Mouse (Mus musculus) kidney, postnatal 0 days (tissue): ENCODE measurements around the gene Pmp22. TPM values are rescaled to one million over a fixed set of nuclear protein-coding genes. Genes with fewer than 3 reads are reported as not detected.

Experiments used
- ATAC-seq: fragments of 200-750 bp; cut with Nextera tagmentation; replicated peaks from 2 replicates; pipeline ENCODE4 v1.8.0; 2017; ENCODE audit warnings: low read depth, moderate number of reproducible peaks, moderate TSS enrichment, moderate library complexity; ENCODE audit not compliant: low FRiP score
- DNase-seq: peaks from one replicate; pipeline ENCODE4 v3.0.0-alpha.2; 2016; ENCODE audit warnings: low spot score
- H3K27ac ChIP-seq: fragments of 300-500 bp; sonication (generic); 2 replicates; pipeline ENCODE4 v1.5.1; 2014; ENCODE audit warnings: mild to moderate bottlenecking
- H3K27me3 ChIP-seq: fragments of 300-500 bp; sonication (generic); 2 replicates; pipeline ENCODE4 v1.6.1; 2014; ENCODE audit warnings: low read length, mixed read lengths; ENCODE audit not compliant: insufficient read depth
- H3K36me3 ChIP-seq: fragments of 300-500 bp; sonication (generic); 2 replicates; pipeline ENCODE4 v1.6.1; 2014; ENCODE audit warnings: low read length, mixed read lengths; ENCODE audit not compliant: insufficient read depth
- H3K4me1 ChIP-seq: fragments of 300-500 bp; sonication (generic); replicated peaks from 2 replicates; pipeline ENCODE4 v1.6.1; 2014; ENCODE audit warnings: antibody characterized with exemption, low read length, mixed read lengths; ENCODE audit not compliant: insufficient read depth
- H3K4me2 ChIP-seq: fragments of 300-500 bp; sonication (generic); 2 replicates; pipeline ENCODE4 v1.6.1; 2014; ENCODE audit warnings: mild to moderate bottlenecking, low read length, moderate library complexity, mixed read lengths
- H3K4me3 ChIP-seq: fragments of 300-500 bp; sonication (generic); replicated peaks from 2 replicates; pipeline ENCODE4 v1.5.1; 2014; ENCODE audit warnings: low read depth, low read length
- H3K9ac ChIP-seq: fragments of 300-500 bp; sonication (generic); 2 replicates; pipeline ENCODE4 v1.6.1; 2014; ENCODE audit warnings: low read depth, low read length
- H3K9me3 ChIP-seq: fragments of 300-500 bp; sonication (generic); replicated peaks from 2 replicates; pipeline ENCODE4 v1.6.1; 2016; ENCODE audit warnings: low read length, inconsistent platforms, mixed read lengths
- CTCF ChIP-seq: IDR thresholded peaks from 2 replicates; pipeline ENCODE4 v1.5.1; 2016; ENCODE audit warnings: antibody characterized with exemption, low read depth, mild to moderate bottlenecking, moderate library complexity
- WGBS: fragments of 180-500 bp; shearing (Covaris S2); extraction: QIAGEN DNeasy Blood & Tissue Kit; methylation state at CpG from one replicate; pipeline ENCODE4 v1.1.7; 2014; 5-methylcytosine and 5-hydroxymethylcytosine counted together
- polyA plus RNA-seq: library from polyadenylated mRNA; unstranded; fragments of >200 nt; fragmentation: Nextera tagmentation; extraction: Ambion mirVana; gene quantifications from 2 replicates; pipeline ENCODE4 v1.2.1, GENCODE M21; 2015

Gene Pmp22
- polyA plus RNA-seq, 1 experiment from 2014 or later: 85.6 TPM

- H3K4me1 ChIP-seq: peaks cover 19% of the 10 kb centered on the region; the same call in 1 of the 2 replicates
- TF ChIP-seq CTCF: no peak
- H3K4me3 ChIP-seq: no peak overlapping the region
- no peak overlapping the region for H3K27ac ChIP-seq
- ATAC-seq (no peak), DNase-seq (peak; percentile 6)
- 71% methylated on average over 15 of the region's 15 CpGs for WGBS
- H3K27me3 ChIP-seq: peaks cover 9% of the 10 kb centered on the region; the same call in 1 of the 2 replicates
- no peaks in the 10 kb centered on the region for H3K9me3 ChIP-seq
- H3K36me3 ChIP-seq: peaks cover 7% of the 10 kb centered on the region; the same call in 1 of the 2 replicates
- no peak overlapping the region for H3K4me2 ChIP-seq
- no peak overlapping the region for H3K9ac ChIP-seq
Observed at GRCm38 (mm10) chr11:63134742-63135482, 6.1 kb downstream of the Pmp22 start.

GRCm38 (mm10) chr11:63135622-63136021 is 6.8 kb downstream of the Pmp22 start:
- H3K9ac ChIP-seq: no peak overlapping the region
- H3K4me1 ChIP-seq: 0 out of 2 replicates have a peak, but pooled peaks cover 14% of the 10 kb centered on the region
- peak overlapping the region; percentile 6; the same call in 1 of the 2 replicates for H3K4me2 ChIP-seq
- peak; percentile 93 for DNase-seq
- WGBS: 4% methylated on average over 8 of the region's 8 CpGs
- ATAC-seq: peak; percentile 41
- peaks cover 7% of the 10 kb centered on the region; the same call in 1 of the 2 replicates for H3K27me3 ChIP-seq
- H3K9me3 ChIP-seq: no peaks in the 10 kb centered on the region
- peak; percentile 100 for TF ChIP-seq CTCF
- H3K27ac ChIP-seq: peak overlapping the region; percentile 63
- H3K4me3 ChIP-seq: no peak overlapping the region
- peaks cover 7% of the 10 kb centered on the region; the same call in 1 of the 2 replicates for H3K36me3 ChIP-seq

- Histone ChIP-seq H3K36me3 (peaks cover 11% of the 10 kb centered on the region; the same call in 1 of the 2 replicates), H3K4me3 (no peak overlapping the region), H3K27ac (peak overlapping the region; percentile 63; the same call in 1 of the 2 replicates), H3K9me3 (no peaks in the 10 kb centered on the region), H3K27me3 (peaks cover 4% of the 10 kb centered on the region; the same call in 1 of the 2 replicates), H3K4me1 (0 out of 2 replicates have a peak, but pooled peaks cover 12% of the 10 kb centered on the region), H3K9ac (no peak overlapping the region), H3K4me2 (peak overlapping the region; percentile 6; the same call in 1 of the 2 replicates)
- DNase-seq (peak; percentile 52), ATAC-seq (no peak)
- 59% methylated on average over 6 of the region's 6 CpGs for WGBS
- no peak for TF ChIP-seq CTCF
Observed at GRCm38 (mm10) chr11:63136205-63136604, 7.4 kb downstream of the Pmp22 start.

- H3K9me3 ChIP-seq: no peaks in the 10 kb centered on the region
- H3K27me3 ChIP-seq: peaks cover 4% of the 10 kb centered on the region; the same call in 1 of the 2 replicates
- ATAC-seq (no peak), DNase-seq (no peak)
- H3K4me2 ChIP-seq: no peak overlapping the region
- peaks cover 11% of the 10 kb centered on the region; the same call in 1 of the 2 replicates for H3K36me3 ChIP-seq
- H3K27ac ChIP-seq: no peak overlapping the region
- no peak overlapping the region for H3K4me3 ChIP-seq
- TF ChIP-seq CTCF: no peak
- H3K9ac ChIP-seq: no peak overlapping the region
- 74% methylated on average over 4 of the region's 4 CpGs for WGBS
- 0 out of 2 replicates have a peak, but pooled peaks cover 10% of the 10 kb centered on the region for H3K4me1 ChIP-seq
Observed at GRCm38 (mm10) chr11:63136836-63137416, 8.1 kb downstream of the Pmp22 start.

- Histone ChIP-seq H3K9ac (no peak overlapping the region), H3K4me3 (no peak overlapping the region), H3K4me1 (0 out of 2 replicates have a peak, but pooled peaks cover 10% of the 10 kb centered on the region), H3K27me3 (no peaks in the 10 kb centered on the region), H3K9me3 (no peaks in the 10 kb centered on the region), H3K27ac (no peak overlapping the region), H3K4me2 (no peak overlapping the region), H3K36me3 (peaks cover 11% of the 10 kb centered on the region; the same call in 1 of the 2 replicates)
- 53% methylated on average over 3 of the region's 3 CpGs for WGBS
- TF ChIP-seq CTCF: no peak
- DNase-seq: no peak
- no peak for ATAC-seq
Observed at GRCm38 (mm10) chr11:63138739-63139138, 10.0 kb downstream of the Pmp22 start.

- TF ChIP-seq CTCF: no peak
- DNase-seq (no peak), ATAC-seq (no peak)
- 86% methylated on average over 5 of the region's 5 CpGs for WGBS
- Histone ChIP-seq H3K27ac (no peak overlapping the region), H3K9me3 (no peaks in the 10 kb centered on the region), H3K27me3 (no peaks in the 10 kb centered on the region), H3K36me3 (peaks cover 8% of the 10 kb centered on the region; the same call in 1 of the 2 replicates), H3K9ac (no peak overlapping the region), H3K4me3 (no peak overlapping the region), H3K4me1 (no peaks in the 10 kb centered on the region), H3K4me2 (no peak overlapping the region)
Observed at GRCm38 (mm10) chr11:63142311-63142710, 13.5 kb downstream of the Pmp22 start.
